Mouse (Mus musculus) natural killer cell, adult 2 months (primary cell): ENCODE results near the gene Mapkbp1.

Experiments used
- DNase-seq, 2 experiments: peaks; one replicate each; pipeline ENCODE4 v3.0.0; 2022; ENCODE audit warnings: low spot score in 2 of 2

Gene Mapkbp1

GRCm38 (mm10) chr2:120054771-120055552, 82.5 kb downstream of the Mapkbp1 start:
- DNase-seq: no peak

GRCm38 (mm10) chr2:120055923-120056322, 83.4 kb downstream of the Mapkbp1 start:
- DNase-seq: no peak

- DNase-seq: no peak
Measured at GRCm38 (mm10) chr2:120058818-120059217, 86.3 kb downstream of the Mapkbp1 start.

- DNase-seq: no peak
Measured at GRCm38 (mm10) chr2:120059466-120059865, 87.0 kb downstream of the Mapkbp1 start.

GRCm38 (mm10) chr2:120060190-120060589, 87.7 kb downstream of the Mapkbp1 start:
- DNase-seq: no peak

- DNase-seq: no peak
Measured at GRCm38 (mm10) chr2:120060651-120061050, 88.2 kb downstream of the Mapkbp1 start.

- DNase-seq: no peak
Measured at GRCm38 (mm10) chr2:120062248-120062647, 89.7 kb downstream of the Mapkbp1 start.

- no peak for DNase-seq
Measured at GRCm38 (mm10) chr2:120064639-120065038, 92.1 kb downstream of the Mapkbp1 start.

GRCm38 (mm10) chr2:120065243-120065642, 92.7 kb downstream of the Mapkbp1 start:
- no peak for DNase-seq

GRCm38 (mm10) chr2:120066224-120066623, 93.7 kb downstream of the Mapkbp1 start:
- no peak for DNase-seq

- DNase-seq: no peak
Measured at GRCm38 (mm10) chr2:120068555-120069465, 96.3 kb downstream of the Mapkbp1 start.

- no peak for DNase-seq
Measured at GRCm38 (mm10) chr2:120069466-120069990, 97.0 kb downstream of the Mapkbp1 start.

- no peak for DNase-seq
Measured at GRCm38 (mm10) chr2:120074096-120074495, 101.6 kb downstream of the Mapkbp1 start.

GRCm38 (mm10) chr2:120076076-120076705, 103.7 kb downstream of the Mapkbp1 start:
- peak in 1 of 2 experiments; percentile 20 for DNase-seq
